Mouse (Mus musculus): ENCODE results near the gene Clip2.

The Clip2 gene

DNA sequence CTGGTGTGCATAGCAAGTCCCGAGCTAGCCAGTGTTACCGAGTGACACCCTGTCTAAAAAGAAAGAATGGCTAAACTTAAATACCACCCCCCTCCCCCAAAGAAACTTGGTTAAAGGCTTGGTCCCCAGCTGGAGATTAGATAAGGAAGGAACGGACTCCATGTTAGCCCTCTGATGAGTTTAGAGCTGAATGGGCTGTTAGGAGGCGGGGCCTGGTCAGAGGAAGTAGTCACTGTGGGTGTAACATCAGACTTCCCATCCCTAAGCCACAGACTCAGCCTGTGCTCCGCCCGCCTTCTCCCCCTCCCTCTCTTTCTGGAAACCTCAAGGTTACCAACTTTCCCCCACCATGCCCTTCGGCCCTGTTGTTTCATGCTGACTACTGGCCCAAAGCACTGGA, 30.4 kb downstream of the Clip2 start:
- no peak for TF ChIP-seq GATA4 (IDR thresholded peaks at IDR 0.05; ENCODE audit: insufficient replicate concordance, low read length)

DNA sequence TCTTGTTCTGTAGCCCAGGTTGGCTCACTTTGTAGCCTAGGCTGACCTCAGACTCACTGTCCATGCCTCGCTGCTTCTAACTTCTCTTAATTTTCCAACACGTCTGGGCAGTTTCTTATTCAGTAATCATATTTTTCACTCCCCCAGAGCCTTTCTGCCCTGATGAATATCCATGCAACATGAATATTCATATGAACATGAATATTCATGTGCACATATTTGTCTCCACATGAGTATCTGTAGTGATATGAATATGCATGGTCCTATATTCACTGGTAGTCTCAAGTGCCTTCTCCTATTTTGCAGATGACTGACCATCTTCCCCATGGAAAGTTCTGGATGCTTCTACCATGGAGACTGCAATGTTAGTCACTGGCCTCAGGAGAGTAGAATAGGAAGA, 31.1 kb downstream of the Clip2 start:
- TF ChIP-seq GATA4 (IDR thresholded peaks at IDR 0.05; ENCODE audit: insufficient replicate concordance, low read length): no peak

DNA sequence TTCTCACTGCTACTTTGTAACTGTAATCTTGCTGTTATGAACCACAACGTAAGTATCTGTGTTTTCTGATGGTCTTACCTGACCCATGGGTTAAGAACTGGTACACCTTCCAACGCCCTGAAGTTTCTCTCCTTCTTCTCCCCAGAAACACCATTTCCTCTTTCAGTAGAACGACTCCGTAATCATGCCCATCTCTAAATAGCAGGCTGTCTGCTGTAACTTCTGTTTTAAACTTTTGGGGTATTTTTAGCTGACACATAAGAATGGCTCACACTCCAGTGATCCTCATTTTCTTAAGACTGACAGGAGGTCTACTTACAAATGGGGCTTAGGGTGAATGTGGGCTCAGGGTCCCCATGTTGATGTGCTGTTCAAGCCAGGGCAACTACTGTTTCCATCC, 32.1 kb downstream of the Clip2 start:
- TF ChIP-seq GATA4 (IDR thresholded peaks at IDR 0.05; ENCODE audit: insufficient replicate concordance, low read length): no peak

DNA sequence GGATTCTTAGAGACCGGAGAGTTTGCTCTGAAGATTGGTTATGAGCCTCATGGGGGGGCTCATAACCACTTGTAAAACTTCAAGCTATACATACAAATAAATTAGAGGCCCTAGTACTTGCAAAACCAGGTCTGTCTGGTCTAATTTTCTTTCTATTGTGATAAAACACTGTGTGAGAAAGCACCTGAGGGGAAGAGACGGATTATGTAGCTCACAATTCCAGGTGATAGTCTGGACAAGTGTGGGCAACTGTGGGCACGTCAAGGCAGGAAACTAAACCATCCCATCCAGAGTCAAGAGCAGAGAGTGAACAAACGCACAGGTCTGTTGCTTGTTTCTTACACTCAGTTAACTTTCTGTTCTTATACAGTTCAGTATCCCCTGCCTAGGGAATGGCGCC, 32.8 kb downstream of the Clip2 start:
- no peak for TF ChIP-seq GATA4 (IDR thresholded peaks at IDR 0.05; ENCODE audit: insufficient replicate concordance, low read length)

DNA sequence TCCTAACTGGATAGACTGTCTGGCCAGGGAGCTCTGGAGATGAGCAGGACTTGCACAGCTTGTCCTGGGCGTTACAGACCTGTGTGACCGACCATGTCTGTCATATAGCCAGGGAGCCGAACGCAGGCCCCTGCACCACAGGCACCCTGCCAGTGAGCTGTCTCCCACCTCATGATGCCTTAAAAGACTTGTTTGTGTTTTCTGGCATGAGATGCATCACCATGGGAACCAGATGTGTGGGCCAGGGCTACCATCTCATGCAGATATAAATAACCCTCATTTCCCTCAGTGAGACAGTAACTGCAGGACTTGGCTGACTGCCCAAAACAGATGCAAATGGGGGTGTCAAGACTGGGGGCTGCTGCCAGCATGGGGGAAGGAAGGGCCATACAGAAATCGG, 40.1 kb downstream of the Clip2 start:
- TF ChIP-seq GATA4 (IDR thresholded peaks at IDR 0.05; ENCODE audit: insufficient replicate concordance, low read length): no peak

DNA sequence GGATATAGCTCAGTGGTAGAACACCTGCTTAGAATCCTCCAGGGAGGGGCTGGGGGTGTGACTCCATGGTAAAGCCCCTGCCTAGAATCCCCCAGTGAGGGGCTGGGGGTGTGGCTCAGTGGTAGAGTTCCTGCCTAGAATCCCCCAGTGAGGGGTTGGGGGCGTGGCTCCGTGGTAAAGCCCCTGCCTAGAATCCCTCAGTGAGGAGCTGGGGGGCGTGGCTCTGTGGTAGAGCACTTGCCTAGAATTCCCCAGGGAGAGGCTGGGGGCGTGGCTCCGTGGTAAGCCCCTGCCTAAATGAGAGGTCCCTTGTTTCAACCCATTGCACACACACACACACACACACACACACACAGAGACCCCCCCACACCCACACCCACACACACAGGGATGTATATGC, 42.0 kb downstream of the Clip2 start:
- no peak for TF ChIP-seq GATA4 (IDR thresholded peaks at IDR 0.05; ENCODE audit: insufficient replicate concordance, low read length)

DNA sequence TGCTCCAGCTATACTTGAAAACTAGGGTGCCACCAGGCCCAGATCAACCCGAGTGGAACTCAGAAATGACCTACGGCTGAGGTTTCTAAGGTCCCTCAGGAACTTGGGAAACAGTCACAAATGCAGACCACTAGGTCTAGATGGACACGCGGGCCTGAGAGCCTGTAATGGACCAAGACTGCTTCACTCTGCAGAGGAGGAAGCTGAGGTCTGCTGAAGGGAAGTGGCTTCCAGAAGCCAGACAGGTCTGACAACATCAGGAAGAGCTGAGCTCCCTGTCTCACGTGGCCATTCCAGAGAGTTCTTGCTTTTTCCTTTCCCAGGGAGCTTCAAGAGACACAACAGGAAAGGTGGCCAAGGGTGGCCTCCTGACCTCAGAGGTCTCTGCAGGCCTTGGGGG, 43.3 kb downstream of the Clip2 start:
- TF ChIP-seq GATA4 (IDR thresholded peaks at IDR 0.05; ENCODE audit: insufficient replicate concordance, low read length): no peak

DNA sequence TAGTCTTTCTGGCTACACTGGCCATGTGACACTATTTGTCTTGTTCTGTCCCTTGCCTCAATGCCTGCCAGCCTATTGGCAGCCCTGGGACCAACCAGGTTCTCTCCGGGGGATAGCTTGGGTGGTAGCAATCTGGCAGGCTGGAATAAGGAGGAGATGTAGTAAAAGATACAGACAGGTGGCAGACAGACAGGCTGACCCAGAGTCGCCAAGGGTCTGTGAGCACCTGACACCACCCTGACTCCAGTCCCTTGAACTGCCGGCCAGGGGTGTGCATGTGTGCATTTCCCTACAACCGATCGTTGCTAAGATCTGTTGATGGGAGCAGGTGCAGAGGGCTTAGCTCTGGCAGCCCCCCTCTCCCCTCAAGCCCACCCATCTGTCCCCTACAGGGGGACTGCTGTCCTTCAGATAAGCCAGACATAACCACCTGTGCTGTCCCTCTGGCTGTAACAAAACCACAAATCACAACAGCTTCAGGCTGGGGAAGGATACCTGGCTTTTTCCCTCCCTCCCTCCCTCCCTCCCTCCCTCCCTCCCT, 44.3 kb downstream of the Clip2 start:
- no peak for TF ChIP-seq GATA4 (IDR thresholded peaks at IDR 0.05; ENCODE audit: insufficient replicate concordance, low read length)

DNA sequence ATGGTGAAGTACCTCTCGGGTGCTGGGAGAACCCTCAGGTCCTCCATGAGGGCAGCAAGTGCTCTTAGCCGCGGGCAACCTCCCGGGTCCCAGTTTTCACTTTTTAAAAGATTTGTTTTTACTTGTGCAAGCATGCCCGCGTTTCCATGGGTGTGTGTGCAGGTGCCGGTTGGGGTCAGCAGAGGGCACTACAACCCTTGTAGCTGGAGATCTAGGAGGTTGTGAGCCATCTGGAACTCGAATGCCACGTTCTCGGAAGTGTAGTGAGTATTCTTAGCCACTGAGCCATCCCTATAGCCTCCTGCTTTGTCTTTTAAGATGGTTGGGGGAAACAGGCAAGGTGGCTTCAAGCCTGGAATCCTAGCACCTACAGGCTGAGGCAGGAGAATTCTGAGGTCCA, 44.9 kb downstream of the Clip2 start:
- no peak for TF ChIP-seq GATA4 (IDR thresholded peaks at IDR 0.05; ENCODE audit: insufficient replicate concordance, low read length)

DNA sequence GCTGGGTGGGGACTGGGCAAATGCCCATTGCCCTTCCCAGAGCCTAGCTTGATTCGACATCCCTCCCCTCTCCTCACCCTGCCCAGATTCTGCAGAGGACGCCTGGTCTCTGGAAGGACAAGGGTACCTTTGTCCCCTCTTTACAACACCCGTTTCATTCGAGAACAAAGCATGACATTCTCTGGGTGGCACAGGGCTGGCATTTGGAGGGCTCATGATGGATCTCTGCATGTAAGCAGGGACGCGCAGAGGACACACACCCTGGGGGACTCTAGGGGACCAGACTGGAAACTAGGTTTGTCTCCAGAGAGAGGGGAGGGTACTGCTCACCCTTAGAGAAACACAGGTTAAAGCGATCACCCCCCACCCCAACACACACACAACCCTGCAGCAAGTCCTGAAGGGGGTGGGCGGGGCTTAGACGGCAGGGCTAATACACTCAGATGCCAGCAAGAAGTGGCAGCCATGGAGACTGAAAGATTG, 46.4 kb downstream of the Clip2 start:
- TF ChIP-seq GATA4 (IDR thresholded peaks at IDR 0.05; ENCODE audit: insufficient replicate concordance, low read length): no peak

DNA sequence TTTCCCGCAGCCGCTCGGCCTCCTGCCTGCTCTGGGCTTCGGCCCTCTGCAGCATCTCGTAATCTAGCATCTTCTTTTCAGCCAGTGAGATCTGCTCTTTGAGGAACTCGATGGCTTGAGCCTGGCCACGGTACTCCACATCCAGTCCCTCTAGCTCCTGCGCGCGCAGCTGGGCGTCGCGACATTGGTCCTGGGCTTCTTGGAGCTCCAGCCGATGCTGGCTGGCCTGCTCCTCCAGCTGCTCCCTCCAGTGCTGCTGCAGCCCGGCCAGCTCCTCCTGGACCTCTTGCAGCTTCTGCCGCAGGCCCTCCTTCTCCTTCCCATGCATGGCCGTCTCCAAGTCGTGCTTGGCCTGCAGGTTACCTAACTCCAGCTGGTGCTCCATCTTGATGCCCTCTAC, 49.6 kb downstream of the Clip2 start:
- TF ChIP-seq GATA4 (IDR thresholded peaks at IDR 0.05; ENCODE audit: insufficient replicate concordance, low read length): no peak

DNA sequence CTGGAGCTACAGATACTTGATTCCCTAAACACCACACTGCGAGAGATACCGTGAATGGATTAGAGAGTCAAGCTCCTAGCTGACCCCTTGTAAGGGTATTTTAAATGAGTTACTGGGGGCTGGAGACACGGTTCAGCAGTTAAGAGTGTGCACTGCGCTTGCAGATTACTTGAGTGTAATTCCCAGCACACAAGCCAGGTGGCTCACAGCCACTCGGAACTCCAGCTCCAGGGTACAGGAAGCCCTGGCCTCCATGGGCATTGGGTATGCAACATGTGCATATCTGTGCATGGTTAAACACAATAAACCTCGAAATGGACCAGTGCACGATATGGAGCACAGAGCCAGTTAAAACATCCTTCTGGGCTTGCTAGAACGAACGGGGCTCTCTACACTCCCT, 50.8 kb downstream of the Clip2 start:
- TF ChIP-seq GATA4 (IDR thresholded peaks at IDR 0.05; ENCODE audit: insufficient replicate concordance, low read length): no peak

DNA sequence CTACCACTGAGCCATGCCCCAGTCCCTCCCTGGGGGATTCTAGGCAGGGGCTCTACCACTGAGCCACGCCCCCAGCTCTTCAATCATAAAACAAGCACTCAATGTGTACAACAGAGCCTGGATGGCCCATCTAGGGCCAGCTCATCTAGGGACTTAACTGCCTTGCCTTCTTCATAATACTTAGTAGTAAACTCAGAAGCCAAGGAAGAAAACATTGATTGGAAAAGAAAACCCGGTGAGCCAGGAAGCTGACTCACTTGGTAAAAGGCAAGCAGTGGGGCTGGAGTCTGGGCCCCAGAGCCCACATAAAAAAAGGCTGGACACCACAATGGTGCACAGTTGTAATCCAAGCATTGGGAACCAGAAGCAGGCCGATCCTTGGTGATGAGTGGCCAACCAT, 51.6 kb downstream of the Clip2 start:
- no peak for TF ChIP-seq GATA4 (IDR thresholded peaks at IDR 0.05; ENCODE audit: insufficient replicate concordance, low read length)

DNA sequence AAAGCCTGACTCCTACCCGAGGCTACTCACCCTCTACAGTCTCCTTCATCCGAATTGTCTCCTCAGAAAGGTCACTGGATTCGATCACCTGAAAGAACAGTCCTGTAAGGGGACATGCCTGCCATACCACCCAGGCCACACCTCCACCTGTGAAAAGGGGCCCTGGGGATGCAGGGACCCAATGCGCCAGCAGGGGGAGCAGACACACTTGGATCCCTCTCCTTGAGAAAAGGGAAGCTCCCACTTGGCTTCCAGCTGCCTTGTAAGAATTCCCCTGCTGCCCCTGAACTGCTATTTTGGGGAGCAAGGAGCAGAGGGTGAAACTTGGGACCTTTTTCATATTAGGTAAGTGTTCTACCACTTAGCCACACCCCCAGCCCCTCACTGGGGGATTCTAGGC, 52.2 kb downstream of the Clip2 start:
- no peak for TF ChIP-seq GATA4 (IDR thresholded peaks at IDR 0.05; ENCODE audit: insufficient replicate concordance, low read length)

DNA sequence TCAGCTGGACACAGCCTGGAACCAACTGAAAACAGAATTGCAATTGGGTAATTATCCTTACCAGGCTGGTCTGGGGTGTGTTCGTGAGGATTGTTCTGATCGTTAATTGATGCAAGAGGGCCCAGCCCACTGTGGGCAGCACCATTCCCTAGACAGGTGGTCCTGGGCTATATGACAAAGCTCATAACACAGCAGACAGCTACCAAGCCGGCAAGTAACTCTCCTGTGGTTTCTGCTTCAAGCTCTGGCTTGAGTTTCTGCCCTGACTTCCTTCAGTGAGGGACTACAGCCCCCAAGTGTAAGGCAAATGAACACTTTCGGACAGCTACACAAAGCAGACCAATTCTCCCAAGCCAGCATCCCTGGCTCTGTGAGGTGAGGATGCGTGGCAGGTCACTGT, 55.2 kb downstream of the Clip2 start:
- no peak for TF ChIP-seq GATA4 (IDR thresholded peaks at IDR 0.05; ENCODE audit: insufficient replicate concordance, low read length)

DNA sequence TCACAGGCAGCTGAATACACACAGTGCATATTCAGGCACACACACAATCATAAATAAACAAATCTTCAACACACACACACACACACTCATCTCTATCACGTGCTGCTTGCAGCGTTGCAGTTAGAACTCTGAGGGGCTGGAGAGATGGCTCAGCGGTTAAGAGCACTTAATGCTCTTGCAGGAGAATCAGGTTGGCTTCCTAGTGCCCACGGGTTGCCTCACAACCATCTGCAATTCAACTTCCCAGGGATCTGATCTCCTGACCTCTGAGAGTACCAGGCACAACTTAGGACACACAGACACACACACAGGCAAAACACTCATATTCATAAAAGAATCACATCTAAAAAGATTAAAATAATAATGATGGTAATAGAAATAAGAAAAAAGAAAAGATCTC, 56.4 kb downstream of the Clip2 start:
- no peak for TF ChIP-seq GATA4 (IDR thresholded peaks at IDR 0.05; ENCODE audit: insufficient replicate concordance, low read length)

DNA sequence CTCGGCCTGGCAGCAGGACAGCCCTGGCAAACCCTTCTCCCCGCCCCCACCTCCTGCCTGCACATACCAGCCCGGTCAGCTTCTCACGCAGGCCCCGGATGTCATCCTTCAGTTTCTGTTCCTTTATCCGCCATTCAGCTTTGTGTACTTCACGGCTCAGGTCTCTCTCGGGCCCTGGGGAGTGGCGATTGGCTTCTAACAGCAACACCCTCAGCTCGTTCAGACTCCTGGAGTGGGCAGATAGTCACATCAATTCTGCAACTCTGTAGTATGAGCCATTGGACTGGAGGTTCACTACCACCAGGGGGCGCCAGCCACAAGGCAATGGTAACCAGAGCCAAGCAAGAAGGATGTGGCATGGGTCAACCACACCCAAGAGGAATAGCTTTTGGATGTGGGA, 58.1 kb downstream of the Clip2 start:
- TF ChIP-seq GATA4 (IDR thresholded peaks at IDR 0.05; ENCODE audit: insufficient replicate concordance, low read length): no peak

DNA sequence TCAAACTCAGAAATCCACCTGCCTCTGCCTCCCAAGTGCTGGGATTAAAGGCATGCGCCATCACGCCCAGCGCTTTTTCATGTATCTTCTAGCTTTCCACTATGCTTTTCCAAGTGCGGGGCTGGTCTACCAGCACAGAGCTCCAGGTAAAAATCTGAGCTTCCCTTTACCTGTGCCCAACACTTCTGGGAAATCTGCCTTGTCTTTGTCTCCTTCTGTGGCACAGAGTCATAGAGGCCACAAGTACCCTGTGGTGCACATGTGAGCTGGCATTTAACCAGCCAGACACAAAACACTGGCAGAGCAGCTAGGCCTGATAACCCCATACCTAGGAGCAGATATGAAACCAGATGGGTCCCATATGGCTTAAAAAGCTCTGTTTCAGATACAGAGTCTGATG, 59.3 kb downstream of the Clip2 start:
- TF ChIP-seq GATA4 (IDR thresholded peaks at IDR 0.05; ENCODE audit: insufficient replicate concordance, low read length): no peak

All from liver, adult (tissue).